Mouse (Mus musculus): ENCODE data around the gene Tnfrsf13c. TPM values are rescaled to one million over a fixed set of nuclear protein-coding genes. Genes with fewer than 3 reads are reported as not detected.

The Tnfrsf13c gene
- polyA plus RNA-seq, 1 experiment from 2014 or later = not detected

GRCm38 (mm10) chr15:82216142-82216827, 7.9 kb downstream of the Tnfrsf13c start:
- ATAC-seq = no peak
- no peak overlapping the region for H3K27ac ChIP-seq (ENCODE audit: low read depth, low read length)
- peaks cover 64% of the 10 kb centered on the region for H3K27me3 ChIP-seq (replicated peaks; ENCODE audit: control insufficient read depth, insufficient read depth, low read length)
- no peak overlapping the region for H3K4me3 ChIP-seq (ENCODE audit: low read depth, low read length)
- no peaks in the 10 kb centered on the region for H3K4me1 ChIP-seq (replicated peaks; ENCODE audit: control insufficient read depth, insufficient read depth, low read length)
- no peaks in the 10 kb centered on the region for H3K36me3 ChIP-seq (ENCODE audit: control insufficient read depth, insufficient read depth)
- no peaks in the 10 kb centered on the region for H3K9me3 ChIP-seq (ENCODE audit: control insufficient read depth)
- WGBS = 64% methylated on average over 20 of the region's 20 CpGs
- no peak overlapping the region for H3K4me2 ChIP-seq (replicated peaks; ENCODE audit: low read depth)
- H3K9ac ChIP-seq (ENCODE audit: low read depth, low read length) = no peak overlapping the region
- no peak for TF ChIP-seq CTCF (IDR thresholded peaks at IDR 0.05; ENCODE audit: low read depth)

DNA sequence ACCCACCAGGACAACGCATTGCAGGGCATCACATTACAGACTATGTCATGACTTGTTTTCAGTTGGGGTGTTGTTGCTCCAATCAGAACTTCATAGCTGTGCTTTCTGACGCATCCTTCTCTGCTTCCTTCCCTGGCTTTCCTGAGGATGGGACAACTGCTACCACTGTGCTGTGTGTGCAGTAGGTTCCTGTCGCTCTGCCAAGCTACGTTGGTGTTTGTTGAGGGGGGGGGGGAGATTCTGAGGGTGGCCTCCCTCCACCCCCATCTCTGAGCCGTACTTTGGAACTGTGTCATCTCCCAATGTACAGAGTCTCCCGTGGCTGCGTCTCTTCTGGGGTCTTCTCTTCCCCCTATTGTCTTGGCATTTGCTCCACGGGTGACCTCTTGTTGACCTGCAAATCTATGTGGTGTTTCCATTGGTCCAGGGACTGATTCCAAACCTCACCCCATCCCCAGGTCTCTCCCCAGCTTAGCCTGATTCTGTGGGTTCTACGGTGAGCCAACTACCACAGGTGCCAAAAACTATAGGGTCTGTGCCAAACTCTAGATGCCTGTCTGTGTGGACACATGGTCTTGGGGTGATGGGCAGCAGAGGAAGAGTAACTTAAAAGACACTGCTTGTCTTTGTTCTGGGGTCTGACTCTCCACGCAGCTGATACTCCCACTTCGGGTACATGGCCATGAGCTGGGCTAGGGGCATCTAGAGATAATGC, 8.7 kb downstream of the Tnfrsf13c start:
- H3K4me1 ChIP-seq (replicated peaks; ENCODE audit: control insufficient read depth, insufficient read depth, low read length) = no peaks in the 10 kb centered on the region
- no peak for TF ChIP-seq CTCF (IDR thresholded peaks at IDR 0.05; ENCODE audit: low read depth)
- no peak overlapping the region for H3K4me2 ChIP-seq (replicated peaks; ENCODE audit: low read depth)
- peaks cover 68% of the 10 kb centered on the region for H3K27me3 ChIP-seq (replicated peaks; ENCODE audit: control insufficient read depth, insufficient read depth, low read length)
- WGBS = 32% methylated on average over 11 of the region's 11 CpGs
- no peak overlapping the region for H3K4me3 ChIP-seq (ENCODE audit: low read depth, low read length)
- H3K9ac ChIP-seq (ENCODE audit: low read depth, low read length) = no peak overlapping the region
- no peaks in the 10 kb centered on the region for H3K9me3 ChIP-seq (ENCODE audit: control insufficient read depth)
- ATAC-seq = no peak
- no peaks in the 10 kb centered on the region for H3K36me3 ChIP-seq (ENCODE audit: control insufficient read depth, insufficient read depth)
- H3K27ac ChIP-seq (ENCODE audit: low read depth, low read length) = no peak overlapping the region

- H3K27me3 ChIP-seq (replicated peaks; ENCODE audit: control insufficient read depth, insufficient read depth, low read length) = peaks cover 71% of the 10 kb centered on the region
- H3K4me3 ChIP-seq (ENCODE audit: low read depth, low read length) = no peak overlapping the region
- no peak overlapping the region for H3K9ac ChIP-seq (ENCODE audit: low read depth, low read length)
- 24% methylated on average over 4 of the region's 4 CpGs for WGBS
- no peak overlapping the region for H3K4me2 ChIP-seq (replicated peaks; ENCODE audit: low read depth)
- H3K27ac ChIP-seq (ENCODE audit: low read depth, low read length) = no peak overlapping the region
- no peak for TF ChIP-seq CTCF (IDR thresholded peaks at IDR 0.05; ENCODE audit: low read depth)
- no peak for ATAC-seq
- no peaks in the 10 kb centered on the region for H3K9me3 ChIP-seq (ENCODE audit: control insufficient read depth)
- H3K4me1 ChIP-seq (replicated peaks; ENCODE audit: control insufficient read depth, insufficient read depth, low read length) = no peaks in the 10 kb centered on the region
- H3K36me3 ChIP-seq (ENCODE audit: control insufficient read depth, insufficient read depth) = no peaks in the 10 kb centered on the region
Observed at GRCm38 (mm10) chr15:82213222-82213621, 10.9 kb downstream of the Tnfrsf13c start.

GRCm38 (mm10) chr15:82212752-82213063, 11.5 kb downstream of the Tnfrsf13c start, which contains the start of gene Shisa8:
Shisa8 (minus strand) TSS chr15:82212815.
- H3K9ac ChIP-seq (ENCODE audit: low read depth, low read length) = no peak within 1 kb of the TSS
- H3K4me2 ChIP-seq (replicated peaks; ENCODE audit: low read depth) = peak within 1 kb of the TSS; percentile 70
- H3K27ac ChIP-seq (ENCODE audit: low read depth, low read length) = no peak within 1 kb of the TSS
- H3K4me3 ChIP-seq (ENCODE audit: low read depth, low read length) = peak within 1 kb of the TSS; percentile 40
- no peak for ATAC-seq
- peaks cover 71% of the 10 kb centered on the region for H3K27me3 ChIP-seq (replicated peaks; ENCODE audit: control insufficient read depth, insufficient read depth, low read length)
- TF ChIP-seq CTCF (IDR thresholded peaks at IDR 0.05; ENCODE audit: low read depth) = no peak
- H3K36me3 ChIP-seq (ENCODE audit: control insufficient read depth, insufficient read depth) = no peaks in the 10 kb centered on the region
- H3K9me3 ChIP-seq (ENCODE audit: control insufficient read depth) = no peaks in the 10 kb centered on the region
- WGBS = under 1% methylated on average over 24 of the region's 34 CpGs
- H3K4me1 ChIP-seq (replicated peaks; ENCODE audit: control insufficient read depth, insufficient read depth, low read length) = no peaks in the 10 kb centered on the region

DNA sequence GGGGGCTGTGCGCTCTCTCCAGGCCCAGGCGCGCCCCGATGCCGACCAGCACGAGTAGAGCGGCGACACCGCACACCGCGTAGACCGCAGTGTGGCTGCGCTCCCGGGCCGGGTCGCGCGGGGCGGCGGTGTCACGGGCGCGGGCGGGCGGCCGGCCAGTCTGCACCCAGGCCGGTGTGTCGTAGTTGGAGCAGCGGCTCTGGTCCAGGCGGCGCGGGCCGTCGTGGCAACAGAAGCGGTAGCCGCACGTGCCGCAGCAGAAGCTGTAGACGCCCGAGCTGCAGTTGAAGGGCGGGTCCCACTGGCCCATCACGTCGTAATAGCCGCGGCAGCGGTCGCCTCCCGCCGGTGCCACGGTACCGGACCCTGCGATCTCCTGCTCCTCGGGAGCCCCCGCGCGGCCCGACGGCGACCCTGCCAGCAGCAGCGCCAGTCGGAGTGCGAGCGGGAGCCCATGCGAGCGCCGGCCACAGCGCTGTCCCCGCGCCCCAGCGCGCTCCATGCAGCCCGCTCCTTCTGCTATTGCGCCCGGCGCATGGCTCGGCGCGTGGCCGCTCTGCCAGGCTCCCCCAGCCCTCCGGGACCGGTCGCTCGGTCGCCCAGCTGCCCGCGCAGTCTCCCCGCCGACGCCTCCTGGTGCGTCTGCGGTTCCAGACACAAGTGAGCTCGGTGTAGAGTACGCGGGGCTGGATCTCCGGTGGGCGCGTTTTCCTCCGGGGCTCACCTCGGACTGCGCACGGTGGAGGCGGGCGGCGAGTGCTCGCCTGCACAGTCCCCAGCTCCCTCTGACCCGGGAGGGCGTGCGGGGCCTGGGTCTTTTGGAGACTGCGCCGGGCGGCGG, 12.0 kb downstream of the Tnfrsf13c start:
- Histone ChIP-seq H3K9me3 (ENCODE audit: control insufficient read depth) (no peaks in the 10 kb centered on the region), H3K4me1 (replicated peaks; ENCODE audit: control insufficient read depth, insufficient read depth, low read length) (no peaks in the 10 kb centered on the region), H3K4me3 (ENCODE audit: low read depth, low read length) (peak overlapping the region; percentile 40), H3K27ac (ENCODE audit: low read depth, low read length) (no peak overlapping the region), H3K36me3 (ENCODE audit: control insufficient read depth, insufficient read depth) (no peaks in the 10 kb centered on the region; the same call in 1 of the 2 replicates), H3K9ac (ENCODE audit: low read depth, low read length) (no peak overlapping the region), H3K27me3 (replicated peaks; ENCODE audit: control insufficient read depth, insufficient read depth, low read length) (peaks cover 69% of the 10 kb centered on the region), H3K4me2 (replicated peaks; ENCODE audit: low read depth) (peak overlapping the region; percentile 70)
- no peak for ATAC-seq
- peak; percentile 22 for TF ChIP-seq CTCF (IDR thresholded peaks at IDR 0.05; ENCODE audit: low read depth)
- WGBS = 1% methylated on average over 105 of the region's 112 CpGs

- Histone ChIP-seq H3K4me1 (replicated peaks; ENCODE audit: control insufficient read depth, insufficient read depth, low read length) (no peaks in the 10 kb centered on the region), H3K36me3 (ENCODE audit: control insufficient read depth, insufficient read depth) (peaks cover 3% of the 10 kb centered on the region; the same call in 1 of the 2 replicates), H3K4me3 (ENCODE audit: low read depth, low read length) (peak overlapping the region; percentile 40; the same call in 1 of the 2 replicates), H3K4me2 (replicated peaks; ENCODE audit: low read depth) (peak overlapping the region; percentile 70; the same call in 1 of the 2 replicates), H3K27me3 (replicated peaks; ENCODE audit: control insufficient read depth, insufficient read depth, low read length) (peaks cover 60% of the 10 kb centered on the region), H3K9ac (ENCODE audit: low read depth, low read length) (no peak overlapping the region), H3K27ac (ENCODE audit: low read depth, low read length) (no peak overlapping the region), H3K9me3 (ENCODE audit: control insufficient read depth) (no peaks in the 10 kb centered on the region)
- TF ChIP-seq CTCF (IDR thresholded peaks at IDR 0.05; ENCODE audit: low read depth) = no peak
- no peak for ATAC-seq
- WGBS = 7% methylated on average over 11 of the region's 11 CpGs
Observed at GRCm38 (mm10) chr15:82211281-82211680, 12.9 kb downstream of the Tnfrsf13c start.

Measured in intestine, postnatal 0 days (tissue).